Mouse (Mus musculus) myocyte (in vitro differentiated cells): ENCODE results near the gene Plekha7.

ENCODE experiments used
- CEBPB ChIP-seq: IDR thresholded peaks from 2 replicates; pipeline ENCODE4 v1.6.1; 2011; ENCODE audit warnings: mild to moderate bottlenecking, moderate library complexity; ENCODE audit not compliant: poor library complexity, insufficient read depth, severe bottlenecking
- MAX ChIP-seq: IDR thresholded peaks from one replicate; pipeline ENCODE4 v1.6.1; 2011; ENCODE audit warnings: low read depth, mild to moderate bottlenecking, control low read depth
- MYOD1 ChIP-seq, 3 experiments: IDR thresholded peaks; one replicate each; pipeline ENCODE4 v1.6.1; 2011; ENCODE audit warnings: control low read depth in 2 of 3, low read depth in 2 of 3, mild to moderate bottlenecking in 2 of 3, moderate library complexity in 1 of 3; ENCODE audit not compliant: insufficient read length in 2 of 3, control insufficient read depth in 1 of 3
- POLR2A ChIP-seq: IDR thresholded peaks from one replicate; pipeline ENCODE4 v1.6.1; 2011; ENCODE audit warnings: low read depth, mild to moderate bottlenecking, control low read depth, moderate library complexity; ENCODE audit not compliant: insufficient read length
- TCF12 ChIP-seq: IDR thresholded peaks from one replicate; pipeline ENCODE4 v1.6.1; 2011; ENCODE audit warnings: mild to moderate bottlenecking, control low read depth; ENCODE audit not compliant: poor library complexity, insufficient read depth, severe bottlenecking
- USF1 ChIP-seq: IDR thresholded peaks from one replicate; pipeline ENCODE4 v1.6.1; 2011; ENCODE audit warnings: low read depth, mild to moderate bottlenecking, control low read depth, moderate library complexity

- TF ChIP-seq CEBPB (no peak), POLR2A (no peak), MYOD1 (IDR thresholded peaks at IDR 0.05; ENCODE audit: control insufficient read depth in 1 of 3, insufficient read length in 2 of 3, low read depth in 2 of 3) (no peak), USF1 (no peak), TCF12 (no peak), MAX (no peak)
These were observed 60.8 kb downstream of the Plekha7 start for GRCm38 (mm10) chr7:116247377-116247729.
